ENCODE assay signal across 8 mouse cellular contexts in genomic region chr8:84711933-84712758, GRCm38 (mm10). TPM values are rescaled to one million over a fixed set of nuclear protein-coding genes. Genes with fewer than 3 reads are reported as not detected.
A peak's percentile ranks its signal among the peaks of the same experiment; 100 is the strongest.
DNase-seq lines count a peak whose midpoint lies in the region; ATAC-seq and TF ChIP-seq lines count a peak whose summit lies in the region.

No protein-coding gene starts in this region.

- H3K27ac ChIP-seq in liver, adult 2 months (replicated peaks; ENCODE audit: insufficient read depth, low read depth, low read length): peak overlapping the region; percentile 79
- H3K27ac ChIP-seq in embryonic facial prominence, embryonic 12.5 days: peak overlapping the region; percentile 97
- peak overlapping the region; percentile 59 to 88 for H3K27ac ChIP-seq in heart, embryonic 14.5 days (replicated peaks in 1 of 2; ENCODE audit: control insufficient read depth in 1 of 2, insufficient read depth in 1 of 2, low read depth in 2 of 2, low read length in 2 of 2)
- peak overlapping the region; percentile 45 for H3K27ac ChIP-seq in liver, embryonic 11.5 days (ENCODE audit: low read depth, low read length)
- H3K27ac ChIP-seq in neural tube, embryonic 15.5 days (replicated peaks): peak overlapping the region; percentile 83

- H3K36me3 ChIP-seq in liver, adult 2 months (ENCODE audit: control insufficient read depth, insufficient read depth, low read length): no peaks in the 10 kb centered on the region
- H3K36me3 ChIP-seq in embryonic facial prominence, embryonic 12.5 days: peaks cover 16% of the 10 kb centered on the region
- peaks cover 13% of the 10 kb centered on the region; the same call in 1 of the 2 replicates for H3K36me3 ChIP-seq in heart, embryonic 14.5 days (ENCODE audit: control insufficient read depth, insufficient read depth, low read length)
- H3K36me3 ChIP-seq in liver, embryonic 11.5 days (ENCODE audit: control insufficient read depth, insufficient read depth, low read length): no peaks in the 10 kb centered on the region
- no peaks in the 10 kb centered on the region for H3K36me3 ChIP-seq in neural tube, embryonic 15.5 days

- H3K79me2 ChIP-seq in liver, adult 2 months (ENCODE audit: control insufficient read depth, insufficient read depth, low read length): no peaks in the 10 kb centered on the region

- no peaks in the 10 kb centered on the region for H3K9me3 ChIP-seq in embryonic facial prominence, embryonic 12.5 days
- H3K9me3 ChIP-seq in heart, embryonic 14.5 days (ENCODE audit: control insufficient read depth, low read length): no peaks in the 10 kb centered on the region
- no peaks in the 10 kb centered on the region for H3K9me3 ChIP-seq in liver, embryonic 11.5 days (ENCODE audit: control insufficient read depth, low read length)
- no peaks in the 10 kb centered on the region for H3K9me3 ChIP-seq in neural tube, embryonic 15.5 days (replicated peaks)

- WGBS in liver, adult 2 months: 41% methylated on average over 11 of the region's 11 CpGs
- WGBS in embryonic facial prominence, embryonic 12.5 days: 8% methylated on average over 10 of the region's 11 CpGs
- WGBS in heart, embryonic 14.5 days: 32% methylated on average over 11 of the region's 11 CpGs
- WGBS in liver, embryonic 11.5 days: 45% methylated on average over 10 of the region's 11 CpGs
- 6% methylated on average over 11 of the region's 11 CpGs for WGBS in neural tube, embryonic 15.5 days

- H3K4me3 ChIP-seq in liver, adult 2 months (ENCODE audit: insufficient read depth, low read depth, low read length): no peak overlapping the region
- 0 out of 2 replicates have a peak overlapping the region, but pooled peaks have one; percentile 1 for H3K4me3 ChIP-seq in embryonic facial prominence, embryonic 12.5 days
- H3K4me3 ChIP-seq in heart, embryonic 14.5 days (ENCODE audit: control insufficient read depth in 1 of 2, insufficient read depth in 1 of 2, low read depth in 1 of 2, low read length in 2 of 2): no peak overlapping the region
- H3K4me3 ChIP-seq in liver, embryonic 11.5 days (ENCODE audit: low read depth, low read length): no peak overlapping the region
- H3K4me3 ChIP-seq in neural tube, embryonic 15.5 days (replicated peaks): no peak overlapping the region

- H3K9ac ChIP-seq in liver, adult 2 months (ENCODE audit: low read depth, low read length): peak overlapping the region; percentile 46; the same call in 1 of the 2 replicates
- peak overlapping the region; percentile 27; the same call in 1 of the 2 replicates for H3K9ac ChIP-seq in embryonic facial prominence, embryonic 12.5 days
- H3K9ac ChIP-seq in heart, embryonic 14.5 days (ENCODE audit: low read length): peak overlapping the region; percentile 44
- H3K9ac ChIP-seq in liver, embryonic 11.5 days (ENCODE audit: low read depth, low read length): 0 out of 2 replicates have a peak overlapping the region, but pooled peaks have one; percentile 20
- H3K9ac ChIP-seq in neural tube, embryonic 15.5 days (replicated peaks): no peak overlapping the region

- ATAC-seq in embryonic facial prominence, embryonic 12.5 days (ENCODE audit: insufficient number of reproducible peaks, insufficient read depth, low FRiP score, low TSS enrichment): peak; percentile 82
- peak; percentile 68 for ATAC-seq in heart, embryonic 14.5 days (ENCODE audit: insufficient number of reproducible peaks, insufficient read depth, low FRiP score, low read depth)
- no peak for ATAC-seq in liver, embryonic 11.5 days (replicated peaks; ENCODE audit: low FRiP score)
- peak; percentile 74 for ATAC-seq in neural tube, embryonic 15.5 days (ENCODE audit: low FRiP score)

- H3K4me1 ChIP-seq in liver, adult 2 months (ENCODE audit: control insufficient read depth, insufficient read depth, low read length): peaks cover 40% of the 10 kb centered on the region
- peaks cover 81% of the 10 kb centered on the region for H3K4me1 ChIP-seq in embryonic facial prominence, embryonic 12.5 days
- peaks cover 36 to 62% of the 10 kb centered on the region in 2 experiments for H3K4me1 ChIP-seq in heart, embryonic 14.5 days (ENCODE audit: control insufficient read depth in 2 of 2, insufficient read depth in 2 of 2, low read length in 2 of 2)
- H3K4me1 ChIP-seq in liver, embryonic 11.5 days (replicated peaks; ENCODE audit: control insufficient read depth, insufficient read depth, low read length): peaks cover 33% of the 10 kb centered on the region
- H3K4me1 ChIP-seq in neural tube, embryonic 15.5 days: peaks cover 66% of the 10 kb centered on the region

- peak overlapping the region; percentile 30; the same call in 1 of the 2 replicates for H3K4me2 ChIP-seq in embryonic facial prominence, embryonic 12.5 days (replicated peaks)
- H3K4me2 ChIP-seq in heart, embryonic 14.5 days (ENCODE audit: low read length): peak overlapping the region; percentile 27; the same call in 1 of the 2 replicates
- no peak overlapping the region for H3K4me2 ChIP-seq in liver, embryonic 11.5 days
- H3K4me2 ChIP-seq in neural tube, embryonic 15.5 days: no peak overlapping the region

- no peaks in the 10 kb centered on the region for H3K27me3 ChIP-seq in liver, adult 2 months (ENCODE audit: control insufficient read depth, insufficient read depth, low read length)
- H3K27me3 ChIP-seq in embryonic facial prominence, embryonic 12.5 days: peaks cover 45% of the 10 kb centered on the region
- peaks cover 30% of the 10 kb centered on the region for H3K27me3 ChIP-seq in heart, embryonic 14.5 days (ENCODE audit: control insufficient read depth, insufficient read depth, low read length)
- H3K27me3 ChIP-seq in liver, embryonic 11.5 days (replicated peaks; ENCODE audit: control insufficient read depth, insufficient read depth, low read length): peaks cover 58% of the 10 kb centered on the region
- H3K27me3 ChIP-seq in neural tube, embryonic 15.5 days (replicated peaks): peaks cover 16% of the 10 kb centered on the region

- peak; percentile 50 for DNase-seq in liver, adult 2 months (ENCODE audit: extremely low read depth, low read depth, low spot score)
- no peak for DNase-seq in liver
- DNase-seq in liver, embryonic 11.5 days (ENCODE audit: low spot score): no peak
- no peak for DNase-seq in left cerebral cortex, postnatal 14 days (ENCODE audit: low spot score in 2 of 2)
- no peak for DNase-seq in cerebellum, adult 8-10 months

- intact Hi-C loops in left cerebral cortex, postnatal 14 days (cut with DNase I): no loop called here

- TF ChIP-seq POLR2A in liver, adult 2 months (IDR thresholded peaks at IDR 0.05; ENCODE audit: extremely low read depth, insufficient read depth, low read length): no peak

- no peak for TF ChIP-seq CTCF in liver, adult 2 months (IDR thresholded peaks at IDR 0.05; ENCODE audit: low read depth, low read length)

RNA-seq across cellular contexts. Expression of gene G430095P16Rik, which starts 10.7 kb away (rescaled TPM):
- total RNA-seq in liver, adult 2 months (2014; rRNA removed): not detected in 2 replicates
- polyA plus RNA-seq in liver, adult 2 months (2012; rRNA removed): 0.19 TPM in 1 of 2 replicates, not detected in the other
- 7.1 and 7.4 TPM in 2 replicates for polyA plus RNA-seq in embryonic facial prominence, embryonic 12.5 days (2016; fragmentation: Nextera tagmentation; extraction: Ambion mirVana)
- polyA plus RNA-seq in heart, embryonic 14.5 days (2014; fragmentation: Nextera tagmentation; extraction: Ambion mirVana): 5.2 and 5.9 TPM in 2 replicates
- 11.8 and 12.3 TPM in 2 replicates for polyA plus RNA-seq in liver, embryonic 11.5 days (2014; fragmentation: Nextera tagmentation; extraction: Ambion mirVana)
- polyA plus RNA-seq in neural tube, embryonic 15.5 days (2015; fragmentation: Nextera tagmentation; extraction: Ambion mirVana): 1.4 and 1.8 TPM in 2 replicates
- total RNA-seq in left cerebral cortex, postnatal 14 days (2021): not detected

RNA-seq across cellular contexts. Expression of gene Lyl1, which starts 10.9 kb away (rescaled TPM):
- 0.18 and 0.47 TPM in 2 replicates for total RNA-seq in liver, adult 2 months (2014; rRNA removed)
- polyA plus RNA-seq in liver, adult 2 months (2012; rRNA removed): 0.71 and 1.3 TPM in 2 replicates
- 4.9 and 5.0 TPM in 2 replicates for polyA plus RNA-seq in embryonic facial prominence, embryonic 12.5 days (2016; fragmentation: Nextera tagmentation; extraction: Ambion mirVana)
- polyA plus RNA-seq in heart, embryonic 14.5 days (2014; fragmentation: Nextera tagmentation; extraction: Ambion mirVana): 12.1 and 13.7 TPM in 2 replicates
- polyA plus RNA-seq in liver, embryonic 11.5 days (2014; fragmentation: Nextera tagmentation; extraction: Ambion mirVana): 67.9 and 68.6 TPM in 2 replicates
- 3.1 and 6.1 TPM in 2 replicates for polyA plus RNA-seq in neural tube, embryonic 15.5 days (2015; fragmentation: Nextera tagmentation; extraction: Ambion mirVana)
- 1 to 10 TPM; 2.7 to 4.3 TPM for total RNA-seq in left cerebral cortex, postnatal 14 days (2021)

RNA-seq across cellular contexts. Expression of gene Nacc1, which starts 24.5 kb away (rescaled TPM):
- total RNA-seq in liver, adult 2 months (2014; rRNA removed): 5.3 and 8.0 TPM in 2 replicates
- 31.0 and 32.6 TPM in 2 replicates for polyA plus RNA-seq in liver, adult 2 months (2012; rRNA removed)
- 19.4 and 20.8 TPM in 2 replicates for polyA plus RNA-seq in embryonic facial prominence, embryonic 12.5 days (2016; fragmentation: Nextera tagmentation; extraction: Ambion mirVana)
- 15.1 and 17.4 TPM in 2 replicates for polyA plus RNA-seq in heart, embryonic 14.5 days (2014; fragmentation: Nextera tagmentation; extraction: Ambion mirVana)
- 23.0 and 25.2 TPM in 2 replicates for polyA plus RNA-seq in liver, embryonic 11.5 days (2014; fragmentation: Nextera tagmentation; extraction: Ambion mirVana)
- polyA plus RNA-seq in neural tube, embryonic 15.5 days (2015; fragmentation: Nextera tagmentation; extraction: Ambion mirVana): 12.3 and 14.1 TPM in 2 replicates
- total RNA-seq in left cerebral cortex, postnatal 14 days (2021): 10 to 100 TPM; 90.2 to 91.9 TPM

RNA-seq across cellular contexts. Expression of gene Trmt1, which starts 26.0 kb away (rescaled TPM):
- total RNA-seq in liver, adult 2 months (2014; rRNA removed): 20.7 and 27.3 TPM in 2 replicates
- polyA plus RNA-seq in liver, adult 2 months (2012; rRNA removed): 44.6 and 58.6 TPM in 2 replicates
- polyA plus RNA-seq in embryonic facial prominence, embryonic 12.5 days (2016; fragmentation: Nextera tagmentation; extraction: Ambion mirVana): 71.2 and 73.6 TPM in 2 replicates
- 46.1 and 50.0 TPM in 2 replicates for polyA plus RNA-seq in heart, embryonic 14.5 days (2014; fragmentation: Nextera tagmentation; extraction: Ambion mirVana)
- 94.1 and 95.6 TPM in 2 replicates for polyA plus RNA-seq in liver, embryonic 11.5 days (2014; fragmentation: Nextera tagmentation; extraction: Ambion mirVana)
- polyA plus RNA-seq in neural tube, embryonic 15.5 days (2015; fragmentation: Nextera tagmentation; extraction: Ambion mirVana): 66.7 and 75.1 TPM in 2 replicates
- total RNA-seq in left cerebral cortex, postnatal 14 days (2021): 10 to 100 TPM; 89.3 to 96.7 TPM

RNA-seq across cellular contexts. Expression of gene Ier2, which starts 49.5 kb away (rescaled TPM):
- 13.1 and 15.6 TPM in 2 replicates for total RNA-seq in liver, adult 2 months (2014; rRNA removed)
- polyA plus RNA-seq in liver, adult 2 months (2012; rRNA removed): 12.0 and 12.6 TPM in 2 replicates
- polyA plus RNA-seq in embryonic facial prominence, embryonic 12.5 days (2016; fragmentation: Nextera tagmentation; extraction: Ambion mirVana): 94.5 and 97.0 TPM in 2 replicates
- polyA plus RNA-seq in heart, embryonic 14.5 days (2014; fragmentation: Nextera tagmentation; extraction: Ambion mirVana): 36.4 and 43.8 TPM in 2 replicates
- 46.5 and 50.1 TPM in 2 replicates for polyA plus RNA-seq in liver, embryonic 11.5 days (2014; fragmentation: Nextera tagmentation; extraction: Ambion mirVana)
- 20.3 and 33.1 TPM in 2 replicates for polyA plus RNA-seq in neural tube, embryonic 15.5 days (2015; fragmentation: Nextera tagmentation; extraction: Ambion mirVana)
- 10 to 100 TPM; 12.6 to 14.8 TPM for total RNA-seq in left cerebral cortex, postnatal 14 days (2021)

Comparison
In these comparisons a context has a peak if more than half of its experiments do, and no peak if none do; other contexts are left out.
1. H3K27ac ChIP-seq: peak in every context shown above with its lines; median percentile 97 in embryonic facial prominence, embryonic 12.5 days; 83 in neural tube, embryonic 15.5 days; 79 in liver, adult 2 months; 74 in heart, embryonic 14.5 days; 45 in liver, embryonic 11.5 days.
2. H3K4me2 ChIP-seq: peak in embryonic facial prominence, embryonic 12.5 days (single experiment) and heart, embryonic 14.5 days (single experiment); none in liver, embryonic 11.5 days (single experiment) and neural tube, embryonic 15.5 days (single experiment).